Mouse (Mus musculus): ENCODE data around the gene Cenpm.

DNA sequence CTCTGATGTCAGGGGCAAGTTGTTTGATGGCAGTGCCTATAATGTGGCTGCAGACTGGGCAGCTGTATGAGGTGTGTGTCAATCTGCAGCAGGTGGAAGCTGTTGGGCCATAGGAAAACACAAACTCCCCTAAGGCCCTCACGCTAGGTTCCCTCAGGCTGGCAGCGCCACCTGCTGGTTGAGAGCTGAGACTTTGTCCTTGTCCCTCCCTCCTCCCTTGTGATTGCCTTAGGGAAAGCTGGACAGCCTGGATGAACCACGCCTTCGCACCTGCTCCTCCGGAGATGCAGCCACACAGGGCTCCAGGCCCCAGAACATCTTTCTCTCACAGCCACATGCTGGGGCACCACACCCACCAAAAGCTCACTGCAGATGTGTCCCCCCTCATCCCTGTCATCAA lies 26.7 kb upstream of the Cenpm start:
- peak; percentile 71 for TF ChIP-seq CTCF (IDR thresholded peaks at IDR 0.05; ENCODE audit: insufficient read depth, low read depth, low read length)
- TF ChIP-seq POLR2A (IDR thresholded peaks at IDR 0.05; ENCODE audit: insufficient read depth, low read depth, low read length) = no peak

All from olfactory bulb, adult 2 months (tissue).